Mouse (Mus musculus): ENCODE results near the gene Tmed10. TPM values are rescaled to one million over a fixed set of nuclear protein-coding genes. Genes with fewer than 3 reads are reported as not detected.

The Tmed10 gene
- total RNA-seq, 1 experiment, result 109 TPM

DNA sequence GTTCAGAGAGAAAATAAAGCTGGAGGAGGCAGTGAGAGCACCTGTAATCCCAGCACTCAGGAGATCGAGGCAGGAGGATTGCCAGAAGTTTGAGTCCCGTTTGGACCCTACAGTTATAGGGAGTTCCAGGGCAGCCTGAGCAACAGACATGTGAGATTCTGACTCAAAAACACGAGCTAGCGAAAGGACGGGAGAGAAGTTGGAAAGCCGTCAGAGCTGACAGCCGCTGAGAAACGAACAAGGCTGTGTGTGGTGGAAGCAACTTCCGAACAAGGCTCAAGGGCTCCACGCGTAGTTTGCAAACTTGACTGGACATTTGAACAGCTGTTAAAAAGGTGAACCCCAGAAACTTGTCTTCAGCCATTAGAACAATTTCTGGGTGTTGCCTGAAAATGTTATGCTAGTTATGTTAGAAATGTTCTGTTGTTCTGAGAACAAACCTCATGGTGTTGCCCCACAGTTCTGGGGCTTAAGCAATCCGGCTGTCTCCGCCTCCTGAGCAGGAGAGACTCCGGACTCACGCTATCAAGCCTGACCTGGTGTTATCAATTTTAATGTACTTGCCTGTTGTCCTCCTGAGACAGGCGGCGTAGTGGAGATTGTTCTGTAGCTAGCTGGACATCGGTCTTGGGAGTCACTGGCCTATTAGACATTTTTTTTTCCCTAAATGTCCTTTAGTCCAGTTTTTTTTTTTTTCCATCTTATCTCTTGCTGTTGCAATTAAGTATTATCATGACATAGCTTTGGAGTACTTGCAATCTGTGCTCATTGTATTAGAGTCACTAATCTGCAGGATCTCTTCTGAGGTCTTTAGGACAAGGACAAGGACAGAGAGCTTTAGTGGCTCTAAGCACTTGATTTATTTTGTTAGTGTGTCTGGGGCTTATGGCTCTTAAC is 22.7 kb upstream of the Tmed10 start:
- no peak for TF ChIP-seq ZC3H11A (IDR thresholded peaks at IDR 0.05; ENCODE audit: borderline replicate concordance, low read depth, low read length)
- TF ChIP-seq HCFC1 (IDR thresholded peaks at IDR 0.05; ENCODE audit: borderline replicate concordance, insufficient read depth, low read length), result no peak
- no peak for TF ChIP-seq ZNF384 (IDR thresholded peaks at IDR 0.05; ENCODE audit: low read depth, low read length)
- no peak for TF ChIP-seq CHD2 (IDR thresholded peaks at IDR 0.05; ENCODE audit: low read depth, low read length)
- TF ChIP-seq MAFK (IDR thresholded peaks at IDR 0.05; ENCODE audit: insufficient read depth, low read depth, low read length), result no peak
- Histone ChIP-seq H3K9me3 (ENCODE audit: control insufficient read depth, insufficient read depth, low read depth, low read length) (peaks cover 5% of the 10 kb centered on the region; the same call in 1 of the 2 replicates), H3K27ac (ENCODE audit: insufficient read depth, low read depth, low read length, poor library complexity, severe bottlenecking) (no peak overlapping the region), H3K9ac (ENCODE audit: insufficient read depth, low read depth, low read length, poor library complexity, severe bottlenecking) (no peak overlapping the region), H3K4me3 (ENCODE audit: insufficient read depth in 1 of 2, low read depth in 1 of 2, low read length in 2 of 2, poor library complexity in 1 of 2, severe bottlenecking in 1 of 2) (no peak overlapping the region), H3K4me1 (ENCODE audit: control insufficient read depth in 2 of 2, insufficient read depth in 2 of 2, low read length in 2 of 2, poor library complexity in 1 of 2) (no peaks in the 10 kb centered on the region), H3K36me3 (ENCODE audit: control insufficient read depth, insufficient read depth, low read length, poor library complexity, severe bottlenecking) (no peaks in the 10 kb centered on the region)
- no peak for DNase-seq (ENCODE audit: low read depth, low spot score)
- in situ Hi-C loops (cut with MboI; ENCODE audit: low sequenced_read_pairs in 2 of 2, unreplicated experiment in 2 of 2), result no loop called here

- no peaks in the 10 kb centered on the region for H3K36me3 ChIP-seq (ENCODE audit: control insufficient read depth, insufficient read depth, low read length, poor library complexity, severe bottlenecking)
- no peaks in the 10 kb centered on the region for H3K4me1 ChIP-seq (ENCODE audit: control insufficient read depth in 2 of 2, insufficient read depth in 2 of 2, low read length in 2 of 2, poor library complexity in 1 of 2)
- H3K9me3 ChIP-seq (ENCODE audit: control insufficient read depth, insufficient read depth, low read depth, low read length), result 0 out of 2 replicates have a peak, but pooled peaks cover 1% of the 10 kb centered on the region
- TF ChIP-seq ZC3H11A (IDR thresholded peaks at IDR 0.05; ENCODE audit: borderline replicate concordance, low read depth, low read length) (no peak), MAFK (IDR thresholded peaks at IDR 0.05; ENCODE audit: insufficient read depth, low read depth, low read length) (no peak), ZNF384 (IDR thresholded peaks at IDR 0.05; ENCODE audit: low read depth, low read length) (no peak)
- DNase-seq (ENCODE audit: low read depth, low spot score), result no peak
- in situ Hi-C loops (cut with MboI; ENCODE audit: low sequenced_read_pairs in 2 of 2, unreplicated experiment in 2 of 2), result no loop called here
- H3K27ac ChIP-seq (ENCODE audit: insufficient read depth, low read depth, low read length, poor library complexity, severe bottlenecking), result no peak overlapping the region
- H3K9ac ChIP-seq (ENCODE audit: insufficient read depth, low read depth, low read length, poor library complexity, severe bottlenecking), result no peak overlapping the region
- H3K4me3 ChIP-seq (ENCODE audit: insufficient read depth in 1 of 2, low read depth in 1 of 2, low read length in 2 of 2, poor library complexity in 1 of 2, severe bottlenecking in 1 of 2), result no peak overlapping the region
These were observed 19.3 kb upstream of the Tmed10 start for GRCm38 (mm10) chr12:85393981-85394380.

- Histone ChIP-seq H3K27ac (ENCODE audit: insufficient read depth, low read depth, low read length, poor library complexity, severe bottlenecking) (no peak overlapping the region), H3K4me1 (ENCODE audit: control insufficient read depth in 2 of 2, insufficient read depth in 2 of 2, low read length in 2 of 2, poor library complexity in 1 of 2) (no peaks in the 10 kb centered on the region), H3K36me3 (ENCODE audit: control insufficient read depth, insufficient read depth, low read length, poor library complexity, severe bottlenecking) (no peaks in the 10 kb centered on the region), H3K4me3 (ENCODE audit: insufficient read depth in 1 of 2, low read depth in 1 of 2, low read length in 2 of 2, poor library complexity in 1 of 2, severe bottlenecking in 1 of 2) (no peak overlapping the region), H3K9ac (ENCODE audit: insufficient read depth, low read depth, low read length, poor library complexity, severe bottlenecking) (no peak overlapping the region), H3K9me3 (ENCODE audit: control insufficient read depth, insufficient read depth, low read depth, low read length) (0 out of 2 replicates have a peak, but pooled peaks cover 1% of the 10 kb centered on the region)
- no peak for DNase-seq (ENCODE audit: low read depth, low spot score)
- in situ Hi-C loops (cut with MboI; ENCODE audit: low sequenced_read_pairs in 2 of 2, unreplicated experiment in 2 of 2), result no loop called here
- no peak for TF ChIP-seq ZC3H11A (IDR thresholded peaks at IDR 0.05; ENCODE audit: borderline replicate concordance, low read depth, low read length)
- no peak for TF ChIP-seq HCFC1 (IDR thresholded peaks at IDR 0.05; ENCODE audit: borderline replicate concordance, insufficient read depth, low read length)
- TF ChIP-seq ZNF384 (IDR thresholded peaks at IDR 0.05; ENCODE audit: low read depth, low read length), result no peak
These were observed 18.9 kb upstream of the Tmed10 start for GRCm38 (mm10) chr12:85393526-85393925.

DNA sequence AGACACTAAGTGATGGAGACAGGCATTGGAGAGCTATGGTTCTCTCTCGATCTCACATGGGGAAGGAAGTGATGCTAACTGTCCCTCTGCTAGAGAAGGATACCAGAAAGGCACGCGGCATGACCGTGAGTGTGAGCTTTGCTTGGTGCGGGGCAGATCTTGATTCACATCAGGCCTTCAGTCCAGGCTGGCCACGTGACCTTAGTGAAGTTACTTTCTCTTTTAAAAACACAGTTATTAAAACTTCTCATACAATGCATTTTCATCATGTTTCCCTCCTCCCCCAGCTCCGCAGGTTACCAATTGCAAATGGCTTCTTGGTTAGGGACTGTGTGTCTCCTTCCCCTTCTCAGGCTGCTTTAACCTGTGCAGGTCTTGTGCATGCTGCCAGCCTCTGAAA is 16.5 kb upstream of the Tmed10 start:
- H3K4me3 ChIP-seq (ENCODE audit: insufficient read depth in 1 of 2, low read depth in 1 of 2, low read length in 2 of 2, poor library complexity in 1 of 2, severe bottlenecking in 1 of 2), result no peak overlapping the region
- no peak for TF ChIP-seq HCFC1 (IDR thresholded peaks at IDR 0.05; ENCODE audit: borderline replicate concordance, insufficient read depth, low read length)
- TF ChIP-seq CHD2 (IDR thresholded peaks at IDR 0.05; ENCODE audit: low read depth, low read length), result no peak
- no peak for TF ChIP-seq ZC3H11A (IDR thresholded peaks at IDR 0.05; ENCODE audit: borderline replicate concordance, low read depth, low read length)
- no peak overlapping the region for H3K9ac ChIP-seq (ENCODE audit: insufficient read depth, low read depth, low read length, poor library complexity, severe bottlenecking)
- no peak overlapping the region for H3K27ac ChIP-seq (ENCODE audit: insufficient read depth, low read depth, low read length, poor library complexity, severe bottlenecking)
- no peaks in the 10 kb centered on the region for H3K36me3 ChIP-seq (ENCODE audit: control insufficient read depth, insufficient read depth, low read length, poor library complexity, severe bottlenecking)
- no peak for DNase-seq (ENCODE audit: low read depth, low spot score)
- H3K9me3 ChIP-seq (ENCODE audit: control insufficient read depth, insufficient read depth, low read depth, low read length), result no peaks in the 10 kb centered on the region
- in situ Hi-C loops (cut with MboI; ENCODE audit: low sequenced_read_pairs in 2 of 2, unreplicated experiment in 2 of 2), result no loop called here
- no peaks in the 10 kb centered on the region for H3K4me1 ChIP-seq (ENCODE audit: control insufficient read depth in 2 of 2, insufficient read depth in 2 of 2, low read length in 2 of 2, poor library complexity in 1 of 2)
